Mouse (Mus musculus): ENCODE measurements around the gene Rbfox1. TPM values are rescaled to one million over a fixed set of nuclear protein-coding genes. Genes with fewer than 3 reads are reported as not detected.

The Rbfox1 gene
- polyA plus RNA-seq, 1 experiment: 1.5 TPM

GRCm38 (mm10) chr16:7150201-7150791 lies 1265.1 kb downstream of the Rbfox1 start:
- Histone ChIP-seq H3K4me3 (ENCODE audit: insufficient read depth, low read depth, low read length) (no peak overlapping the region), H3K27ac (replicated peaks; ENCODE audit: low read depth, low read length) (no peak overlapping the region), H3K4me1 (ENCODE audit: control insufficient read depth, insufficient read depth, insufficient read length, low read length) (no peaks in the 10 kb centered on the region)

GRCm38 (mm10) chr16:7152401-7152800 lies 1267.2 kb downstream of the Rbfox1 start:
- H3K4me3 ChIP-seq (ENCODE audit: insufficient read depth, low read depth, low read length): no peak overlapping the region
- no peak overlapping the region for H3K27ac ChIP-seq (replicated peaks; ENCODE audit: low read depth, low read length)

GRCm38 (mm10) chr16:7154671-7155070 lies 1269.5 kb downstream of the Rbfox1 start:
- Histone ChIP-seq H3K4me1 (ENCODE audit: control insufficient read depth, insufficient read depth, insufficient read length, low read length) (no peaks in the 10 kb centered on the region), H3K27ac (replicated peaks; ENCODE audit: low read depth, low read length) (no peak overlapping the region), H3K4me3 (ENCODE audit: insufficient read depth, low read depth, low read length) (no peak overlapping the region)

More at GRCm38 (mm10) chr16:7152401-7152800, 1267.2 kb downstream of the Rbfox1 start:
- H3K4me1 ChIP-seq (ENCODE audit: control insufficient read depth, insufficient read depth, insufficient read length, low read length): no peaks in the 10 kb centered on the region

- Histone ChIP-seq H3K4me1 (ENCODE audit: control insufficient read depth, insufficient read depth, insufficient read length, low read length) (no peaks in the 10 kb centered on the region), H3K27ac (replicated peaks; ENCODE audit: low read depth, low read length) (no peak overlapping the region), H3K4me3 (ENCODE audit: insufficient read depth, low read depth, low read length) (no peak overlapping the region)
Observed at GRCm38 (mm10) chr16:7158856-7159826, 1274.0 kb downstream of the Rbfox1 start.

GRCm38 (mm10) chr16:7159827-7160217 lies 1274.7 kb downstream of the Rbfox1 start:
- H3K4me3 ChIP-seq (ENCODE audit: insufficient read depth, low read depth, low read length): no peak overlapping the region

GRCm38 (mm10) chr16:7162168-7162567 lies 1277.0 kb downstream of the Rbfox1 start:
- Histone ChIP-seq H3K27ac (replicated peaks; ENCODE audit: low read depth, low read length) (no peak overlapping the region), H3K4me3 (ENCODE audit: insufficient read depth, low read depth, low read length) (no peak overlapping the region), H3K4me1 (ENCODE audit: control insufficient read depth, insufficient read depth, insufficient read length, low read length) (no peaks in the 10 kb centered on the region)

More at GRCm38 (mm10) chr16:7159827-7160217, 1274.7 kb downstream of the Rbfox1 start:
- Histone ChIP-seq H3K27ac (replicated peaks; ENCODE audit: low read depth, low read length) (no peak overlapping the region), H3K4me1 (ENCODE audit: control insufficient read depth, insufficient read depth, insufficient read length, low read length) (no peaks in the 10 kb centered on the region)

GRCm38 (mm10) chr16:7163688-7164087 lies 1278.5 kb downstream of the Rbfox1 start:
- no peak overlapping the region for H3K4me3 ChIP-seq (ENCODE audit: insufficient read depth, low read depth, low read length)
- no peaks in the 10 kb centered on the region for H3K4me1 ChIP-seq (ENCODE audit: control insufficient read depth, insufficient read depth, insufficient read length, low read length)
- H3K27ac ChIP-seq (replicated peaks; ENCODE audit: low read depth, low read length): no peak overlapping the region

GRCm38 (mm10) chr16:7164153-7164737 lies 1279.1 kb downstream of the Rbfox1 start:
- H3K4me3 ChIP-seq (ENCODE audit: insufficient read depth, low read depth, low read length): no peak overlapping the region
- no peak overlapping the region for H3K27ac ChIP-seq (replicated peaks; ENCODE audit: low read depth, low read length)
- no peaks in the 10 kb centered on the region for H3K4me1 ChIP-seq (ENCODE audit: control insufficient read depth, insufficient read depth, insufficient read length, low read length)

GRCm38 (mm10) chr16:7175960-7176359 lies 1290.8 kb downstream of the Rbfox1 start:
- H3K4me3 ChIP-seq (ENCODE audit: insufficient read depth, low read depth, low read length): no peak overlapping the region
- H3K27ac ChIP-seq (replicated peaks; ENCODE audit: low read depth, low read length): no peak overlapping the region
- H3K4me1 ChIP-seq (ENCODE audit: control insufficient read depth, insufficient read depth, insufficient read length, low read length): no peaks in the 10 kb centered on the region

GRCm38 (mm10) chr16:7187788-7188187 lies 1302.6 kb downstream of the Rbfox1 start:
- no peaks in the 10 kb centered on the region for H3K4me1 ChIP-seq (ENCODE audit: control insufficient read depth, insufficient read depth, insufficient read length, low read length)
- H3K4me3 ChIP-seq (ENCODE audit: insufficient read depth, low read depth, low read length): no peak overlapping the region
- no peak overlapping the region for H3K27ac ChIP-seq (replicated peaks; ENCODE audit: low read depth, low read length)

GRCm38 (mm10) chr16:7193535-7193934 lies 1308.4 kb downstream of the Rbfox1 start:
- no peak overlapping the region for H3K27ac ChIP-seq (replicated peaks; ENCODE audit: low read depth, low read length)
- H3K4me1 ChIP-seq (ENCODE audit: control insufficient read depth, insufficient read depth, insufficient read length, low read length): no peaks in the 10 kb centered on the region
- no peak overlapping the region for H3K4me3 ChIP-seq (ENCODE audit: insufficient read depth, low read depth, low read length)

GRCm38 (mm10) chr16:7197953-7198352 lies 1312.8 kb downstream of the Rbfox1 start:
- H3K27ac ChIP-seq (replicated peaks; ENCODE audit: low read depth, low read length): no peak overlapping the region
- 0 out of 2 replicates have a peak, but pooled peaks cover 3% of the 10 kb centered on the region for H3K4me1 ChIP-seq (ENCODE audit: control insufficient read depth, insufficient read depth, insufficient read length, low read length)
- no peak overlapping the region for H3K4me3 ChIP-seq (ENCODE audit: insufficient read depth, low read depth, low read length)

- no peak overlapping the region for H3K27ac ChIP-seq (replicated peaks; ENCODE audit: low read depth, low read length)
- 0 out of 2 replicates have a peak, but pooled peaks cover 3% of the 10 kb centered on the region for H3K4me1 ChIP-seq (ENCODE audit: control insufficient read depth, insufficient read depth, insufficient read length, low read length)
- no peak overlapping the region for H3K4me3 ChIP-seq (ENCODE audit: insufficient read depth, low read depth, low read length)
Observed at GRCm38 (mm10) chr16:7200239-7200638, 1315.1 kb downstream of the Rbfox1 start.

- H3K4me3 ChIP-seq (ENCODE audit: insufficient read depth, low read depth, low read length): no peak overlapping the region
Observed at GRCm38 (mm10) chr16:7201816-7202215, 1316.7 kb downstream of the Rbfox1 start.

More at GRCm38 (mm10) chr16:7201816-7202215, 1316.7 kb downstream of the Rbfox1 start:
- Histone ChIP-seq H3K27ac (replicated peaks; ENCODE audit: low read depth, low read length) (no peak overlapping the region), H3K4me1 (ENCODE audit: control insufficient read depth, insufficient read depth, insufficient read length, low read length) (0 out of 2 replicates have a peak, but pooled peaks cover 3% of the 10 kb centered on the region)

Data from brown adipose tissue, adult 24 weeks (tissue).